Mouse (Mus musculus) stomach, postnatal 0 days (tissue): Measurements from ENCODE around the gene Dgkg. TPM values are rescaled to one million over a fixed set of nuclear protein-coding genes. Genes with fewer than 3 reads are reported as not detected.

Experiments used
- ATAC-seq: fragments of 200-750 bp; cut with Nextera tagmentation; 2 replicates; pipeline ENCODE4 v1.8.0; 2017; ENCODE audit not compliant: low FRiP score, low TSS enrichment
- DNase-seq: peaks from one replicate; pipeline ENCODE4 v3.0.0-alpha.2; 2016; ENCODE audit warnings: low spot score
- H3K27ac ChIP-seq: fragments of 300-500 bp; sonication (generic); replicated peaks from 2 replicates; pipeline ENCODE4 v1.5.1; 2014; ENCODE audit warnings: mild to moderate bottlenecking, control low read depth
- H3K27me3 ChIP-seq: fragments of 300-500 bp; sonication (generic); 2 replicates; pipeline ENCODE4 v1.6.1; 2014; ENCODE audit warnings: low read length; ENCODE audit not compliant: control insufficient read depth, insufficient read depth
- H3K36me3 ChIP-seq: fragments of 300-500 bp; sonication (generic); 2 replicates; pipeline ENCODE4 v1.6.1; 2014; ENCODE audit warnings: low read length, mixed read lengths; ENCODE audit not compliant: control insufficient read depth, insufficient read depth
- H3K4me1 ChIP-seq: fragments of 300-500 bp; sonication (generic); replicated peaks from 2 replicates; pipeline ENCODE4 v1.6.1; 2014; ENCODE audit warnings: antibody characterized with exemption; ENCODE audit not compliant: control insufficient read depth, insufficient read depth
- H3K4me2 ChIP-seq: fragments of 300-500 bp; sonication (generic); replicated peaks from 2 replicates; pipeline ENCODE4 v1.6.1; 2014; ENCODE audit warnings: low read depth, mild to moderate bottlenecking, control low read depth, moderate library complexity
- H3K4me3 ChIP-seq: fragments of 300-500 bp; sonication (generic); 2 replicates; pipeline ENCODE4 v1.5.1; 2014; ENCODE audit warnings: low read depth, low read length, control low read depth
- H3K9ac ChIP-seq: fragments of 300-500 bp; sonication (generic); 2 replicates; pipeline ENCODE4 v1.6.1; 2014; ENCODE audit warnings: mild to moderate bottlenecking, low read length, control low read depth, mixed read lengths
- H3K9me3 ChIP-seq: fragments of 300-500 bp; sonication (generic); 2 replicates; pipeline ENCODE4 v1.6.1; 2016; ENCODE audit warnings: low read length; ENCODE audit not compliant: control insufficient read depth
- CTCF ChIP-seq: IDR thresholded peaks from 2 replicates; pipeline ENCODE4 v1.5.1; 2016; ENCODE audit warnings: antibody characterized with exemption, low read depth, mild to moderate bottlenecking, moderate library complexity
- EP300 ChIP-seq: optimal IDR thresholded peaks from 2 replicates; pipeline ENCODE3; 2016; ENCODE audit warnings: antibody characterized with exemption
- WGBS: fragments of 180-500 bp; shearing (Covaris S2); extraction: QIAGEN DNeasy Blood & Tissue Kit; methylation state at CpG from one replicate; pipeline ENCODE4 v1.1.7; 2014; 5-methylcytosine and 5-hydroxymethylcytosine counted together
- polyA plus RNA-seq: library from polyadenylated mRNA; unstranded; fragments of >200 nt; fragmentation: Nextera tagmentation; extraction: Ambion mirVana; gene quantifications from 2 replicates; pipeline ENCODE4 v1.2.1, GENCODE M21; 2015

The Dgkg gene
- polyA plus RNA-seq, 1 experiment from 2014 or later, result 0.36 TPM

- ATAC-seq, result no peak
- DNase-seq, result no peak
- WGBS, result 63% methylated on average over 4 of the region's 4 CpGs
These were observed 17.1 kb upstream of the Dgkg start for GRCm38 (mm10) chr16:22674164-22674563.

GRCm38 (mm10) chr16:22664033-22664432 is 7.0 kb upstream of the Dgkg start:
- H3K4me1 ChIP-seq, result no peaks in the 10 kb centered on the region
- ATAC-seq (no peak), DNase-seq (no peak)
- H3K36me3 ChIP-seq, result no peaks in the 10 kb centered on the region
- no peak overlapping the region for H3K27ac ChIP-seq
- H3K27me3 ChIP-seq, result no peaks in the 10 kb centered on the region
- TF ChIP-seq EP300, result no peak
- no peak for TF ChIP-seq CTCF
- no peaks in the 10 kb centered on the region for H3K9me3 ChIP-seq
- no peak overlapping the region for H3K4me3 ChIP-seq
- 67% methylated on average over 4 of the region's 4 CpGs for WGBS
- H3K9ac ChIP-seq, result no peak overlapping the region
- H3K4me2 ChIP-seq, result no peak overlapping the region

More at GRCm38 (mm10) chr16:22674164-22674563, 17.1 kb upstream of the Dgkg start:
- Histone ChIP-seq H3K4me3 (no peak overlapping the region), H3K36me3 (no peaks in the 10 kb centered on the region), H3K4me2 (no peak overlapping the region), H3K27me3 (no peaks in the 10 kb centered on the region), H3K9ac (no peak overlapping the region), H3K27ac (no peak overlapping the region), H3K4me1 (no peaks in the 10 kb centered on the region), H3K9me3 (no peaks in the 10 kb centered on the region)
- TF ChIP-seq EP300 (no peak), CTCF (no peak)

GRCm38 (mm10) chr16:22663136-22663535 is 6.1 kb upstream of the Dgkg start:
- no peaks in the 10 kb centered on the region for H3K27me3 ChIP-seq
- H3K4me2 ChIP-seq, result no peak overlapping the region
- no peak overlapping the region for H3K27ac ChIP-seq
- WGBS, result 15% methylated on average over 2 of the region's 2 CpGs
- TF ChIP-seq EP300 (no peak), CTCF (no peak)
- H3K9ac ChIP-seq, result no peak overlapping the region
- H3K4me1 ChIP-seq, result no peaks in the 10 kb centered on the region
- H3K9me3 ChIP-seq, result no peaks in the 10 kb centered on the region
- DNase-seq, result no peak
- no peaks in the 10 kb centered on the region for H3K36me3 ChIP-seq
- ATAC-seq, result no peak
- H3K4me3 ChIP-seq, result no peak overlapping the region

- H3K27me3 ChIP-seq, result peaks cover 7% of the 10 kb centered on the region
- TF ChIP-seq CTCF, result no peak
- TF ChIP-seq EP300, result no peak
- H3K4me2 ChIP-seq, result no peak overlapping the region
- H3K4me3 ChIP-seq, result no peak overlapping the region
- no peak overlapping the region for H3K9ac ChIP-seq
- DNase-seq, result no peak
- no peaks in the 10 kb centered on the region for H3K36me3 ChIP-seq
- 53% methylated on average over 5 of the region's 5 CpGs for WGBS
- ATAC-seq, result no peak
- H3K9me3 ChIP-seq, result no peaks in the 10 kb centered on the region
- no peak overlapping the region for H3K27ac ChIP-seq
- H3K4me1 ChIP-seq, result 0 out of 2 replicates have a peak, but pooled peaks cover 2% of the 10 kb centered on the region
These were observed 4.1 kb upstream of the Dgkg start for GRCm38 (mm10) chr16:22661076-22661475.

- Histone ChIP-seq H3K4me3 (no peak overlapping the region), H3K9me3 (no peaks in the 10 kb centered on the region), H3K4me1 (0 out of 2 replicates have a peak, but pooled peaks cover 2% of the 10 kb centered on the region), H3K27me3 (peaks cover 7% of the 10 kb centered on the region), H3K36me3 (no peaks in the 10 kb centered on the region), H3K4me2 (no peak overlapping the region), H3K27ac (no peak overlapping the region), H3K9ac (no peak overlapping the region)
- DNase-seq (no peak), ATAC-seq (no peak)
- TF ChIP-seq EP300 (no peak), CTCF (no peak)
- 71% methylated on average over 16 of the region's 16 CpGs for WGBS
These were observed 1.1 kb upstream of the Dgkg start for GRCm38 (mm10) chr16:22657874-22658789.

- 10% methylated on average over 11 of the region's 11 CpGs for WGBS
- TF ChIP-seq CTCF, result no peak
- TF ChIP-seq EP300, result no peak
- H3K27ac ChIP-seq, result no peak overlapping the region
- H3K4me1 ChIP-seq, result 0 out of 2 replicates have a peak, but pooled peaks cover 2% of the 10 kb centered on the region
- H3K4me3 ChIP-seq, result peak overlapping the region; percentile 44; the same call in 1 of the 2 replicates
- no peaks in the 10 kb centered on the region for H3K9me3 ChIP-seq
- no peaks in the 10 kb centered on the region for H3K36me3 ChIP-seq
- DNase-seq (no peak), ATAC-seq (no peak)
- H3K9ac ChIP-seq, result no peak overlapping the region
- H3K4me2 ChIP-seq, result peak overlapping the region; percentile 78
- peaks cover 7% of the 10 kb centered on the region for H3K27me3 ChIP-seq
These were observed 1.2 kb downstream of the Dgkg start for GRCm38 (mm10) chr16:22655812-22656211.
